25 mouse cellular contexts compared by ENCODE assay signal in genomic region chr10:32557673-32558072, GRCm38 (mm10).
DNase-seq lines count a peak whose midpoint lies in the region; ATAC-seq lines count a peak whose summit lies in the region.
"Had no signal": no experiment of that assay in that cellular context is flagged by ENCODE, and none has a peak within 500 bp of the region (broad histone marks: within the 10 kb centered on the region; RNA-seq: fewer than 3 reads in every experiment).

No protein-coding gene starts in this region.

- 22% methylated on average over 3 of the region's 3 CpGs for WGBS in heart, embryonic 11.5 days (ENCODE audit: insufficient replicate concordance)
- 21% methylated on average over 3 of the region's 3 CpGs for WGBS in liver, embryonic 12.5 days (ENCODE audit: insufficient replicate concordance)
- 33% methylated on average over 3 of the region's 3 CpGs for WGBS in liver, embryonic 15.5 days (ENCODE audit: insufficient replicate concordance)

- H3K4me3 ChIP-seq in heart, embryonic 11.5 days (ENCODE audit: low read depth, low read length), result no peak overlapping the region
- H3K4me3 ChIP-seq in liver, embryonic 12.5 days, result no peak overlapping the region
- H3K4me3 ChIP-seq in liver, embryonic 15.5 days (replicated peaks), result no peak overlapping the region
- H3K4me3 ChIP-seq: forebrain, embryonic 10.5 days; forebrain, embryonic 13.5 days; heart, adult 2 months; heart, embryonic 12.5 days; heart, embryonic 15.5 days; hindbrain, embryonic 12.5 days; hindbrain, embryonic 15.5 days had no signal

- no peaks in the 10 kb centered on the region for H3K36me3 ChIP-seq in heart, embryonic 11.5 days (ENCODE audit: control insufficient read depth, insufficient read depth, low read length)
- H3K36me3 ChIP-seq in liver, embryonic 12.5 days, result no peaks in the 10 kb centered on the region
- H3K36me3 ChIP-seq in liver, embryonic 15.5 days (replicated peaks), result no peaks in the 10 kb centered on the region
- H3K36me3 ChIP-seq: forebrain, embryonic 10.5 days; heart, embryonic 12.5 days; heart, embryonic 15.5 days; hindbrain, embryonic 12.5 days; hindbrain, embryonic 15.5 days had no signal

- H3K9ac ChIP-seq in heart, embryonic 11.5 days (ENCODE audit: low read depth, low read length), result no peak overlapping the region
- no peak overlapping the region for H3K9ac ChIP-seq in liver, embryonic 12.5 days
- no peak overlapping the region for H3K9ac ChIP-seq in liver, embryonic 15.5 days
- H3K9ac ChIP-seq: forebrain, embryonic 13.5 days; heart, embryonic 12.5 days; heart, embryonic 15.5 days; hindbrain, embryonic 12.5 days; hindbrain, embryonic 15.5 days had no signal

- H3K4me1 ChIP-seq in heart, embryonic 11.5 days (ENCODE audit: control insufficient read depth, insufficient read depth, low read length), result no peaks in the 10 kb centered on the region
- 0 out of 2 replicates have a peak, but pooled peaks cover 4% of the 10 kb centered on the region for H3K4me1 ChIP-seq in liver, embryonic 12.5 days
- no peaks in the 10 kb centered on the region for H3K4me1 ChIP-seq in liver, embryonic 15.5 days (replicated peaks)
- H3K4me1 ChIP-seq: forebrain, embryonic 10.5 days; forebrain, embryonic 13.5 days; heart, embryonic 12.5 days; heart, embryonic 15.5 days; hindbrain, embryonic 12.5 days; hindbrain, embryonic 15.5 days had no signal

- no peaks in the 10 kb centered on the region for H3K9me3 ChIP-seq in heart, embryonic 11.5 days (replicated peaks; ENCODE audit: control insufficient read depth, low read length)
- H3K9me3 ChIP-seq in liver, embryonic 12.5 days (replicated peaks), result no peaks in the 10 kb centered on the region
- H3K9me3 ChIP-seq in liver, embryonic 15.5 days (replicated peaks), result no peaks in the 10 kb centered on the region
- H3K9me3 ChIP-seq: forebrain, embryonic 10.5 days; forebrain, embryonic 13.5 days; heart, embryonic 12.5 days; heart, embryonic 15.5 days; hindbrain, embryonic 12.5 days; hindbrain, embryonic 15.5 days had no signal

- intact Hi-C loops in heart, postnatal 25 days (cut with DNase I), result no loop called here
- intact Hi-C loops in gastrocnemius, postnatal 36 days (cut with DNase I), result no loop called here

- H3K27ac ChIP-seq in heart, embryonic 11.5 days (ENCODE audit: low read depth, low read length), result no peak overlapping the region; the same call in 1 of the 2 replicates
- peak overlapping the region; percentile 63 for H3K27ac ChIP-seq in liver, embryonic 12.5 days
- no peak overlapping the region for H3K27ac ChIP-seq in liver, embryonic 15.5 days (replicated peaks)
- H3K27ac ChIP-seq: forebrain, embryonic 10.5 days; forebrain, embryonic 13.5 days; heart, adult 2 months; heart, embryonic 15.5 days; hindbrain, embryonic 12.5 days; hindbrain, embryonic 15.5 days had no signal

- H3K4me2 ChIP-seq in heart, embryonic 11.5 days, result no peak overlapping the region
- H3K4me2 ChIP-seq in liver, embryonic 12.5 days, result no peak overlapping the region
- H3K4me2 ChIP-seq in liver, embryonic 15.5 days, result no peak overlapping the region
- H3K4me2 ChIP-seq: forebrain, embryonic 13.5 days; heart, embryonic 12.5 days; heart, embryonic 15.5 days; hindbrain, embryonic 12.5 days; hindbrain, embryonic 15.5 days had no signal

- no peaks in the 10 kb centered on the region for H3K27me3 ChIP-seq in heart, embryonic 11.5 days (ENCODE audit: control insufficient read depth, insufficient read depth, low read length)
- H3K27me3 ChIP-seq in liver, embryonic 12.5 days (replicated peaks), result no peaks in the 10 kb centered on the region
- H3K27me3 ChIP-seq in liver, embryonic 15.5 days, result no peaks in the 10 kb centered on the region
- H3K27me3 ChIP-seq: forebrain, embryonic 13.5 days; heart, embryonic 12.5 days; heart, embryonic 15.5 days; hindbrain, embryonic 12.5 days; hindbrain, embryonic 15.5 days had no signal

- no peak for DNase-seq in heart, postnatal 25 days (ENCODE audit: low spot score)
- peak; percentile 21 for DNase-seq in c-Kit-positive CD71-positive TER-119-positive erythroid progenitor cells, embryonic 14.5 days (ENCODE audit: low spot score)
- no peak for DNase-seq in adrenal gland, postnatal 36 days
- no peak for DNase-seq in testis, postnatal 10 days (ENCODE audit: low spot score)
- DNase-seq in gastrocnemius, postnatal 36 days, result no peak
- DNase-seq: adrenal gland, adult 2 months; adrenal gland, postnatal 14 days; cerebellum, adult 11 months; cerebellum, adult 2 months; cerebellum, adult 9-11 months; cerebellum, postnatal 25 days; gastrocnemius, postnatal 14 days; heart, adult 2 months; heart, postnatal 10 days had no signal

- peak; percentile 87 for ATAC-seq in heart, embryonic 11.5 days (replicated peaks; ENCODE audit: insufficient number of reproducible peaks, low FRiP score, low TSS enrichment)
- peak; percentile 96 for ATAC-seq in liver, embryonic 12.5 days
- ATAC-seq in liver, embryonic 15.5 days (ENCODE audit: insufficient read depth), result peak; percentile 60
- ATAC-seq: CD4-positive, CD25-positive, alpha-beta regulatory T cell, adult 4 months; forebrain, embryonic 13.5 days; forebrain, embryonic 16.5 days had no signal
